Mouse (Mus musculus): ENCODE results near the gene Gabrb1. TPM values are rescaled to one million over a fixed set of nuclear protein-coding genes. Genes with fewer than 3 reads are reported as not detected.

Gene Gabrb1
- total and polyA plus RNA-seq, 2 experiments, result not detected

GRCm38 (mm10) chr5:72191932-72192331, 534.0 kb downstream of the Gabrb1 start:
- H3K4me3 ChIP-seq (ENCODE audit: insufficient read depth, low read depth, low read length), result no peak overlapping the region
- no peak for TF ChIP-seq POLR2A (IDR thresholded peaks at IDR 0.05; ENCODE audit: extremely low read depth, insufficient read depth, low read length)
- no peaks in the 10 kb centered on the region for H3K79me2 ChIP-seq (ENCODE audit: control insufficient read depth, insufficient read depth, low read length)
- WGBS, result 86% methylated on average over 5 of the region's 5 CpGs
- no peaks in the 10 kb centered on the region for H3K36me3 ChIP-seq (ENCODE audit: control insufficient read depth, insufficient read depth, low read length)
- H3K27ac ChIP-seq (replicated peaks; ENCODE audit: insufficient read depth, low read depth, low read length), result no peak overlapping the region
- no peaks in the 10 kb centered on the region for H3K27me3 ChIP-seq (ENCODE audit: control insufficient read depth, insufficient read depth, low read length)
- no peaks in the 10 kb centered on the region for H3K4me1 ChIP-seq (ENCODE audit: control insufficient read depth, insufficient read depth, low read length)
- no peak for DNase-seq (ENCODE audit: extremely low read depth, low read depth, low spot score)
- H3K9ac ChIP-seq (ENCODE audit: low read depth, low read length), result no peak overlapping the region

DNA sequence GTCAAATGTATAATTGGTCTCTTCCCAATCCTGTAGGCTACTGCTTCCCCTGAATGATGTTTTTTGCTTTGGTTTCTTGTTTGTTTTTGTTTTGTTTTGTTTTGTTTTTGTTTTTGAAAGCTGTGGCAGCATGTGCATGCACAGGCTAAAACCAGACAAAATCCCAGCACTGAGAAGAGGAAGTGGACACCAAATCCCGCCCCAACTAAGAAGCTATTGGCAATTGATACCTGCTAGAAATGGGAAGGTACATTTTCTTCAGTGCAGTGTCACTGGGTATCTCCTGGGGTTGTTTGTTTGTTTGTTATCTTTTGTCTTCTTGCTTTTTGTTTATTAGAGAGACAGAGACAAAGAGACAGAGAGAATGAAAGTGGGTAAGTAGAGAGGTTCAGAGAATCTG, 537.5 kb downstream of the Gabrb1 start:
- Histone ChIP-seq H3K4me3 (ENCODE audit: insufficient read depth, low read depth, low read length) (no peak overlapping the region), H3K27me3 (ENCODE audit: control insufficient read depth, insufficient read depth, low read length) (no peaks in the 10 kb centered on the region), H3K9ac (ENCODE audit: low read depth, low read length) (no peak overlapping the region), H3K4me1 (ENCODE audit: control insufficient read depth, insufficient read depth, low read length) (no peaks in the 10 kb centered on the region), H3K36me3 (ENCODE audit: control insufficient read depth, insufficient read depth, low read length) (no peaks in the 10 kb centered on the region), H3K79me2 (ENCODE audit: control insufficient read depth, insufficient read depth, low read length) (no peaks in the 10 kb centered on the region), H3K27ac (replicated peaks; ENCODE audit: insufficient read depth, low read depth, low read length) (no peak overlapping the region)
- 89% methylated on average over 1 of the region's 1 CpGs for whole genome bisulfite sequencing
- no peak for DNase-seq (ENCODE audit: extremely low read depth, low read depth, low spot score)
- no peak for TF ChIP-seq CTCF (IDR thresholded peaks at IDR 0.05; ENCODE audit: low read depth, low read length)
- no peak for TF ChIP-seq POLR2A (IDR thresholded peaks at IDR 0.05; ENCODE audit: extremely low read depth, insufficient read depth, low read length)

Other genes starting within 250 kb of the Gabrb1 start
- not detected in 2 replicates for gene Cox7b2, start 109.9 kb upstream of the Gabrb1 start, total RNA-seq (2014; rRNA removed)
- gene Cox7b2, start 109.9 kb upstream of the Gabrb1 start, polyA plus RNA-seq (2012; rRNA removed), result not detected in 2 replicates
- gene Gabra4, start 195 bp downstream of the Gabrb1 start, total RNA-seq (2014; rRNA removed), result 0.07 TPM in 1 of 2 replicates, not detected in the other
- gene Gabra4, start 195 bp downstream of the Gabrb1 start, polyA plus RNA-seq (2012; rRNA removed), result not detected in 2 replicates